Mouse (Mus musculus) midbrain, embryonic 15.5 days (tissue): ENCODE measurements around the gene Tmpo. TPM values are rescaled to one million over a fixed set of nuclear protein-coding genes. Genes with fewer than 3 reads are reported as not detected.

ENCODE experiments used
- polyA plus RNA-seq: library from polyadenylated mRNA; unstranded; fragments of >200 nt; fragmentation: Nextera tagmentation; extraction: Ambion mirVana; gene quantifications from 2 replicates; pipeline ENCODE4 v1.2.1, GENCODE M21; 2015

The Tmpo gene
- polyA plus RNA-seq, 1 experiment from 2014 or later, result 106 TPM

Other genes with a start within 250 kb of the Tmpo start
- gene Apaf1, start 98.5 kb downstream of the Tmpo start, polyA plus RNA-seq, result 21.4 and 24.7 TPM in 2 replicates
- gene Ikbip, start 98.4 kb downstream of the Tmpo start, polyA plus RNA-seq, result 17.6 and 17.7 TPM in 2 replicates
- gene Slc25a3, start 57.3 kb downstream of the Tmpo start, polyA plus RNA-seq, result 542 and 550 TPM in 2 replicates